Mouse (Mus musculus) heart, embryonic 15.5 days (tissue): ENCODE measurements at regions not wholly inside any gene's neighbourhood (a gene's known extent, or its start where the extent isn't known, plus 50 kb on each side); places are given as distances from the start of the nearest gene placed in this dataset.

Experiments used
- ATAC-seq: fragments of 200-750 bp; cut with Nextera tagmentation; replicated peaks from 2 replicates; pipeline ENCODE4 v1.8.0; 2017; ENCODE audit warnings: low read depth, moderate TSS enrichment; ENCODE audit not compliant: insufficient number of reproducible peaks, insufficient read depth, low FRiP score
- H3K27ac ChIP-seq: fragments of 300-500 bp; sonication (generic); 2 replicates; pipeline ENCODE4 v1.5.1; 2015; ENCODE audit warnings: mild to moderate bottlenecking, inconsistent platforms
- H3K27me3 ChIP-seq: fragments of 300-500 bp; sonication (generic); 2 replicates; pipeline ENCODE4 v1.6.1; 2015; ENCODE audit warnings: inconsistent platforms
- H3K36me3 ChIP-seq: fragments of 300-500 bp; sonication (generic); 2 replicates; pipeline ENCODE4 v1.6.1; 2015; ENCODE audit warnings: mild to moderate bottlenecking, inconsistent platforms
- H3K4me1 ChIP-seq: fragments of 300-500 bp; sonication (generic); replicated peaks from 2 replicates; pipeline ENCODE4 v1.6.1; 2015; ENCODE audit warnings: inconsistent platforms
- H3K4me2 ChIP-seq: fragments of 300-500 bp; sonication (generic); 2 replicates; pipeline ENCODE4 v1.6.1; 2015; ENCODE audit warnings: inconsistent platforms, mild to moderate bottlenecking, moderate library complexity
- H3K4me3 ChIP-seq: fragments of 300-500 bp; sonication (generic); 2 replicates; pipeline ENCODE4 v1.5.1; 2015; ENCODE audit warnings: mild to moderate bottlenecking, inconsistent platforms
- H3K9ac ChIP-seq: fragments of 300-500 bp; sonication (generic); 2 replicates; pipeline ENCODE4 v1.6.1; 2015; ENCODE audit warnings: mild to moderate bottlenecking, inconsistent platforms
- H3K9me3 ChIP-seq: fragments of 300-500 bp; sonication (generic); replicated peaks from 2 replicates; pipeline ENCODE4 v1.6.1; 2016; ENCODE audit warnings: inconsistent platforms
- WGBS: fragments of 180-500 bp; shearing (Covaris S2); methylation state at CpG from one replicate; pipeline ENCODE4 v1.1.7; 2015; ENCODE audit warnings: mixed read lengths; 5-methylcytosine and 5-hydroxymethylcytosine counted together

DNA sequence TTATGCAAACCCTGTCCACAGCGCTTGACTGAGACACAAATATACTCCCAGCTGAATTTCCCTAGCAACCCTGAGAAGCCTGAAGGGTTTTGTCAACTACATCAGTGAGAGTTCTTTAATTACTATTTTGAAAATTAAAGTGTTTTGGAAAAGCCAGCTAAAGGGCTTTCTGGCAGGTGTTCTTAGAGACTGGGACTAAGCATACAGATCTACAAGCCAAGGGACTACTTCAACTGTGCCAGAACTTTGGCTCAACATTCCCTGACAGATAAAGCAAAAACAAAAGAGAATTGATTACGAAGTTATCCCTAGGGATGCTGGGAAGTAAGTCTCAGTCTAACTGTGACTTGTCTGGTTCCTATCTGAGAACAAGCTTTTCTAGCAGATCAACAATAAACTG is 213.4 kb upstream of the Mkln1 start:
- no peak overlapping the region for H3K4me3 ChIP-seq
- H3K4me1 ChIP-seq, result no peaks in the 10 kb centered on the region
- H3K4me2 ChIP-seq, result no peak overlapping the region
- no peak overlapping the region for H3K9ac ChIP-seq
- ATAC-seq, result no peak
- no peaks in the 10 kb centered on the region for H3K27me3 ChIP-seq
- 78% methylated on average over 2 of the region's 2 CpGs for WGBS
- H3K9me3 ChIP-seq, result no peaks in the 10 kb centered on the region
- no peak overlapping the region for H3K27ac ChIP-seq
- H3K36me3 ChIP-seq, result no peaks in the 10 kb centered on the region

DNA sequence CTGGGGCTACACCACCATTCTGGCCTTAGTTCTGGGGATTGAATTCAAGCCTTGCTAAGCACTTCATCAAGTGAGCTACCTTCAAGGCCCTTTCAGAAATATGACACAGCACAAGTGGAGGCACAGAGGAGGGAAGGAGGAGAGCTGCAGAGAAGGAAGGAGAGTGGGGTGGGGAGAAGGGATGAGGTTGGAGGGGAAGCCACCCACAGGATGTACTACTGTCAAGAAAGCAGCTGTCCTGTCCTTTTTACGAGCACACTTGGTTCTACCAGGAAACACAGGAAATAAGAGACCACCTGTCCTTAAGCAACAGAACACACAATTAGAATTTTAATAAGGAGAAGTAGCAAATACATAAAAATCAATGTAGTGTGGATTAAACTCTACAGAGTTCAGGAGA is 210.5 kb upstream of the Mkln1 start:
- no peaks in the 10 kb centered on the region for H3K27me3 ChIP-seq
- no peaks in the 10 kb centered on the region for H3K9me3 ChIP-seq
- H3K36me3 ChIP-seq, result no peaks in the 10 kb centered on the region
- peaks cover 9% of the 10 kb centered on the region for H3K4me1 ChIP-seq
- 71% methylated on average over 1 of the region's 1 CpGs for WGBS
- no peak overlapping the region for H3K4me3 ChIP-seq
- no peak for ATAC-seq
- no peak overlapping the region for H3K4me2 ChIP-seq
- no peak overlapping the region for H3K27ac ChIP-seq
- H3K9ac ChIP-seq, result no peak overlapping the region

- no peak overlapping the region for H3K9ac ChIP-seq
- no peak overlapping the region for H3K4me2 ChIP-seq
- H3K4me1 ChIP-seq, result peaks cover 17% of the 10 kb centered on the region
- no peak overlapping the region for H3K27ac ChIP-seq
- no peaks in the 10 kb centered on the region for H3K36me3 ChIP-seq
- WGBS, result 49% methylated on average over 7 of the region's 7 CpGs
- no peak for ATAC-seq
- no peak overlapping the region for H3K4me3 ChIP-seq
- no peaks in the 10 kb centered on the region for H3K27me3 ChIP-seq
- H3K9me3 ChIP-seq, result no peaks in the 10 kb centered on the region
These were observed 209.5 kb upstream of the Mkln1 start for GRCm38 (mm10) chr6:31189060-31189459.

DNA sequence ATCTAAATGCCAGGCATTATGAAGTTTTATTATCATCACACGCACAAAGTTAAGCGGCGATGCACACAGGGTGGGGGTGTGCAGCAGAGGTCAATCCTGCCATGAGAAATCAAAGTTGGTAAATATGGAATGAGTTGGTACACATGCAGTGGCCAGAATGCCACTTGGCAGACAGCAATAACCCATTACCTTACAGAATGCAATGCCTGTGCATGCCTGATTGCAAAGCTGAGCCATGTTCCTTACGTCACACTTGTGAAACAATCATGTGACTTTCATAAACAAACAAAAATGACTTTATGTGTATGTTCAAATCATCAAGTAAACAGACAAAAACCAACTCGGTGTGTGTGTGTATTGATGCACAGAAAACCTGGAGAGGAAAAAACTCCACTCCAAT is 208.5 kb upstream of the Mkln1 start:
- H3K9ac ChIP-seq, result no peak overlapping the region
- no peaks in the 10 kb centered on the region for H3K9me3 ChIP-seq
- H3K4me2 ChIP-seq, result no peak overlapping the region
- H3K4me1 ChIP-seq, result peaks cover 18% of the 10 kb centered on the region
- H3K36me3 ChIP-seq, result no peaks in the 10 kb centered on the region
- 63% methylated on average over 5 of the region's 5 CpGs for WGBS
- H3K27me3 ChIP-seq, result no peaks in the 10 kb centered on the region
- no peak overlapping the region for H3K27ac ChIP-seq
- no peak for ATAC-seq
- no peak overlapping the region for H3K4me3 ChIP-seq

DNA sequence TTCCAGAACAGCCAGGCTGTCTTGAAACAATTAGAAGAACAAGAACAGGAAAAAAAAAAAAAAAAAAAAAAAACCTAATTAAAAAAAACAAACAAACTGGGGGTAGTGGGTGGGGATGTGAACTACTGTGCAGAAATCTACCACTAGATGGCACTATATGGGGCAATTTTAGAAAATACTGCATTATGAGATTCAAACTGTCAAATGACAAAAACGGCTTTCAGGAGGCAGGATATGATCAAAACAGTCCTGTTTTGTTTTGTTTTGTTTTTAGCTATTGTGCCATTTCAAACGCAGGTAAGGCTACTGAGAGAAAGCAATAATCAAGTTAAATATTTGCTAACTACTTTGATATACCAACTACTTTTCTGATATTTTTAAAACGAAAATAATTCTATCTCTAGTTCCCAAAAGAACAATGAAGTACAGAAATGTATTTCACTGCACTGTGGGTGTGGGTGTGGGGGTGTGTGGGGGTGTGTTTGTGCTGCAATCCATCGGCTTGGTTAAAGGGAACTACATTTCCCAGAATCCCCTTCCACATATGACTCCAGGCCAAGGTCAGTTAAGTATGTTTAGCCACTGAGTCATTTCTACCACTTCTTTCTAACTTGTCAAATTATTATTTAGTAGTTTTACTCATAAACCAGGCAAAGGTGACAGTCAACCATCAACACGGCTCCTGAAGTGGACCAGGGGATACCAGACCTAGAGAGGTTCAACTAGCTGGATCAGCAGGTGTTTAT is 207.7 kb upstream of the Mkln1 start:
- no peak overlapping the region for H3K27ac ChIP-seq
- H3K36me3 ChIP-seq, result no peaks in the 10 kb centered on the region
- no peaks in the 10 kb centered on the region for H3K9me3 ChIP-seq
- H3K27me3 ChIP-seq, result no peaks in the 10 kb centered on the region
- H3K9ac ChIP-seq, result no peak overlapping the region
- peaks cover 19% of the 10 kb centered on the region for H3K4me1 ChIP-seq
- H3K4me3 ChIP-seq, result no peak overlapping the region
- no peak overlapping the region for H3K4me2 ChIP-seq
- no peak for ATAC-seq
- WGBS, result 37% methylated on average over 5 of the region's 5 CpGs

- H3K27ac ChIP-seq, result no peak overlapping the region; the same call in 1 of the 2 replicates
- 74% methylated on average over 14 of the region's 14 CpGs for WGBS
- H3K4me2 ChIP-seq, result no peak overlapping the region
- no peaks in the 10 kb centered on the region for H3K27me3 ChIP-seq
- H3K36me3 ChIP-seq, result no peaks in the 10 kb centered on the region
- ATAC-seq, result no peak
- peaks cover 23% of the 10 kb centered on the region for H3K4me1 ChIP-seq
- H3K4me3 ChIP-seq, result no peak overlapping the region
- H3K9me3 ChIP-seq, result no peaks in the 10 kb centered on the region
- no peak overlapping the region for H3K9ac ChIP-seq
These were observed 207.0 kb upstream of the Mkln1 start for GRCm38 (mm10) chr6:31191577-31191976.

- Histone ChIP-seq H3K27ac (no peak overlapping the region), H3K27me3 (no peaks in the 10 kb centered on the region), H3K9me3 (no peaks in the 10 kb centered on the region), H3K9ac (no peak overlapping the region), H3K36me3 (no peaks in the 10 kb centered on the region), H3K4me2 (no peak overlapping the region), H3K4me1 (peaks cover 23% of the 10 kb centered on the region), H3K4me3 (no peak overlapping the region)
- ATAC-seq, result no peak
- 81% methylated on average over 4 of the region's 4 CpGs for WGBS
These were observed 206.3 kb upstream of the Mkln1 start for GRCm38 (mm10) chr6:31192197-31192596.

DNA sequence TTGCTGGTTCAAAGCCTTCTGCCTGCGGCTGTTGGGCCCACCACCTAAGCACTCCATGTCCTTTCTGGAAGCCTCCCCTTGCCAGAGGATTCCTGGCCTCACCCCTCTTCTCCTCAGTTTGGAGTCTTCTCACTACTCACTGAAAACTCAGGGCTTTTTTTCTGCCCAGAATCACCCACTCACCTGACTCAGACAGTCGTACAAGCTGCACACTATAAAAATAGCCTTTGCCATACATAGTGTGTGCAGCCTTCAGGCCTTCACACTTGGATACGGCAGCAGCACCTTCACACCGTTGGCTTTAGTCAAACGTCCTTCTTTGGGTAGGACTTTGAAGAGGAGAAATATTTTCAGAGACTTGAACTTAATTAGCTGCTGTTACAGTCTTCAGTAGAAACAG is 205.3 kb upstream of the Mkln1 start:
- Histone ChIP-seq H3K4me3 (no peak overlapping the region), H3K4me2 (no peak overlapping the region), H3K27me3 (no peaks in the 10 kb centered on the region), H3K9me3 (no peaks in the 10 kb centered on the region), H3K4me1 (peaks cover 23% of the 10 kb centered on the region), H3K9ac (no peak overlapping the region), H3K36me3 (no peaks in the 10 kb centered on the region), H3K27ac (peak overlapping the region; percentile 16; the same call in 1 of the 2 replicates)
- ATAC-seq, result no peak
- WGBS, result 50% methylated on average over 5 of the region's 5 CpGs

GRCm38 (mm10) chr6:31197631-31198338 is 200.8 kb upstream of the Mkln1 start:
- Histone ChIP-seq H3K9me3 (no peaks in the 10 kb centered on the region), H3K4me1 (peaks cover 17% of the 10 kb centered on the region), H3K4me3 (no peak overlapping the region), H3K36me3 (no peaks in the 10 kb centered on the region), H3K27ac (no peak overlapping the region), H3K27me3 (no peaks in the 10 kb centered on the region), H3K9ac (no peak overlapping the region), H3K4me2 (no peak overlapping the region)
- WGBS, result 40% methylated on average over 4 of the region's 4 CpGs
- no peak for ATAC-seq

DNA sequence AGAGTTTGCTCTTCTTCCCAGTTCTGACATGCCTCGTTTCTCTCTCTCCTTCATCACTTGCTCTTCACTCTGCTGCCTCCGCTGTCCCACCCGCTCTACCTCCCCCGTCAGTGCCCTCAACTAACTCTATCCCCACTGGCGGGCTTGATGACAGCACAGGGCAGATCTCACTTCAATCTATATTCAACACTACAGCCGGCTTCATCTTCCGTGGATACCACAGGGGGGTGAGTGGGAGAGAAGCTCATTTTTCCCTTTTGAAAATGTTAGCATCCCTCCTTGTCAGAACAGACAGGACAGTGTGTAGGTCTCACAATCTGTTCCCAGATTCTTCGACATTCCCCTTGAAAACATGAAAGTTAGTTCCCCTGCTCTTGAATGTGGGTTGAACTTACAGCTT is 200.2 kb upstream of the Mkln1 start:
- Histone ChIP-seq H3K27ac (no peak overlapping the region), H3K4me1 (peaks cover 11% of the 10 kb centered on the region), H3K27me3 (no peaks in the 10 kb centered on the region), H3K36me3 (no peaks in the 10 kb centered on the region), H3K9me3 (no peaks in the 10 kb centered on the region), H3K4me3 (no peak overlapping the region), H3K9ac (no peak overlapping the region), H3K4me2 (no peak overlapping the region)
- ATAC-seq, result no peak
- WGBS, result 60% methylated on average over 8 of the region's 8 CpGs

DNA sequence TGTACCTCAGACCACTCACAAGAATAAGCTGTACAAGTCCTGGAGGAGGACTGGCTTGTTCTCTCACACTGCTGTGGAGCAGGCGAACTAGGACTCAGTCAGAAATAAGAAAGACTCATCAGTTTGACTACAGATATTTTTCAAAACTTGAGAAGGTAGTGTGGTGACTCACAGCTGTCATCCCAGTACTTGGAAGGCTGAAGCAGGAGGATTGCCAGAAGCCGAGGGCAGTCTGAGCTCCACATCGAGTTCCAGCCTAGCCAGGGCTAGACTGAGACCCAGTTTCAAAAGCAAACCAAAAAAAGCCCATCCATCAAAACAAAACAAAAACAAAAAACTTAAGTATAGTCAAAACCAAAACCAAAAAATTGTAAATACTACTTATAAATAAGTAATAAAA is 197.8 kb upstream of the Mkln1 start:
- H3K9me3 ChIP-seq, result no peaks in the 10 kb centered on the region
- no peak overlapping the region for H3K4me2 ChIP-seq
- no peaks in the 10 kb centered on the region for H3K27me3 ChIP-seq
- H3K9ac ChIP-seq, result no peak overlapping the region
- no peaks in the 10 kb centered on the region for H3K36me3 ChIP-seq
- no peak overlapping the region for H3K27ac ChIP-seq
- ATAC-seq, result no peak
- WGBS, result 86% methylated on average over 3 of the region's 3 CpGs
- peaks cover 5% of the 10 kb centered on the region; the same call in 1 of the 2 replicates for H3K4me1 ChIP-seq
- no peak overlapping the region for H3K4me3 ChIP-seq
